Mouse (Mus musculus) forebrain, postnatal 0 days (tissue): ENCODE data around the gene Slc23a2. TPM values are rescaled to one million over a fixed set of nuclear protein-coding genes. Genes with fewer than 3 reads are reported as not detected.
A peak's percentile ranks its signal among the peaks of the same experiment; 100 is the strongest.

ENCODE experiments used
- ATAC-seq: fragments of 200-750 bp; cut with Nextera tagmentation; 2 replicates; pipeline ENCODE4 v1.8.0; 2017; ENCODE audit warnings: mild to moderate bottlenecking, moderate library complexity
- DNase-seq: peaks from one replicate; pipeline ENCODE4 v3.0.0-alpha.2; 2015
- H3K27ac ChIP-seq: fragments of 300-500 bp; sonication (generic); 2 replicates; pipeline ENCODE4 v1.5.1; 2014; ENCODE audit warnings: low read depth, mild to moderate bottlenecking, antibody characterized with exemption, low read length, moderate library complexity, mixed read lengths
- H3K27me3 ChIP-seq: fragments of 300-500 bp; sonication (generic); 2 replicates; pipeline ENCODE4 v1.6.1; 2014; ENCODE audit warnings: mild to moderate bottlenecking, low read length, mixed read lengths; ENCODE audit not compliant: insufficient read depth
- H3K36me3 ChIP-seq: fragments of 300-500 bp; sonication (generic); 2 replicates; pipeline ENCODE4 v1.6.1; 2014; ENCODE audit warnings: mild to moderate bottlenecking, moderate library complexity; ENCODE audit not compliant: insufficient read depth
- H3K4me1 ChIP-seq: fragments of 300-500 bp; sonication (generic); 2 replicates; pipeline ENCODE4 v1.6.1; 2014; ENCODE audit warnings: antibody characterized with exemption; ENCODE audit not compliant: insufficient read depth
- H3K4me2 ChIP-seq: fragments of 300-500 bp; sonication (generic); 2 replicates; pipeline ENCODE4 v1.6.1; 2014; ENCODE audit warnings: low read depth, mild to moderate bottlenecking, moderate library complexity
- H3K4me3 ChIP-seq: fragments of 300-500 bp; sonication (generic); 2 replicates; pipeline ENCODE4 v1.5.1; 2014; ENCODE audit warnings: low read depth, low read length, mixed read lengths
- H3K9ac ChIP-seq: fragments of 300-500 bp; sonication (generic); 2 replicates; pipeline ENCODE4 v1.6.1; 2014; ENCODE audit warnings: mild to moderate bottlenecking
- H3K9me3 ChIP-seq: fragments of 300-500 bp; sonication (generic); 2 replicates; pipeline ENCODE4 v1.6.1; 2016; ENCODE audit warnings: low read length
- CTCF ChIP-seq: sonication (generic); IDR thresholded peaks from 2 replicates; pipeline ENCODE4 v1.5.1; 2016; ENCODE audit warnings: antibody characterized with exemption, control low read depth, low read depth
- WGBS: fragments of 180-500 bp; shearing (Covaris S2); extraction: QIAGEN DNeasy Blood & Tissue Kit; methylation state at CpG from one replicate; pipeline ENCODE4 v1.1.7; 2014; 5-methylcytosine and 5-hydroxymethylcytosine counted together
- polyA plus RNA-seq: library from polyadenylated mRNA; unstranded; fragments of >200 nt; fragmentation: Nextera tagmentation; extraction: Ambion mirVana; gene quantifications from 2 replicates; pipeline ENCODE4 v1.2.1, GENCODE M21; 2015
- total RNA-seq: library from RNA; depleted of rRNA; stranded (reverse); fragments of >200 nt; gene quantifications from 2 replicates; pipeline ENCODE4 v1.2.3, GENCODE M21; 2014

Slc23a2 gene
- total and polyA plus RNA-seq, 2 experiments from 2014 or later = 36.2 to 57.2 TPM

- Histone ChIP-seq H3K4me3 (no peak overlapping the region), H3K27me3 (no peaks in the 10 kb centered on the region), H3K9me3 (no peaks in the 10 kb centered on the region), H3K9ac (no peak overlapping the region), H3K4me1 (no peaks in the 10 kb centered on the region), H3K4me2 (no peak overlapping the region), H3K27ac (peak overlapping the region; percentile 54; the same call in 1 of the 2 replicates), H3K36me3 (no peaks in the 10 kb centered on the region)
- TF ChIP-seq CTCF = no peak
- no peak for ATAC-seq
- DNase-seq = no peak
- 81% methylated on average over 4 of the region's 4 CpGs for WGBS
Measured at GRCm38 (mm10) chr2:132112319-132112718, 32.6 kb downstream of the Slc23a2 start.

- WGBS = 69% methylated on average over 2 of the region's 2 CpGs
- DNase-seq (no peak), ATAC-seq (peak; percentile 8; the same call in 1 of the 2 replicates)
- Histone ChIP-seq H3K27me3 (no peaks in the 10 kb centered on the region), H3K4me2 (no peak overlapping the region), H3K4me3 (no peak overlapping the region), H3K9ac (0 out of 2 replicates have a peak overlapping the region, but pooled peaks have one; percentile 14), H3K4me1 (no peaks in the 10 kb centered on the region), H3K36me3 (no peaks in the 10 kb centered on the region), H3K27ac (peak overlapping the region; percentile 54), H3K9me3 (no peaks in the 10 kb centered on the region)
- no peak for TF ChIP-seq CTCF
Measured at GRCm38 (mm10) chr2:132111905-132112304, 33.0 kb downstream of the Slc23a2 start.

DNA sequence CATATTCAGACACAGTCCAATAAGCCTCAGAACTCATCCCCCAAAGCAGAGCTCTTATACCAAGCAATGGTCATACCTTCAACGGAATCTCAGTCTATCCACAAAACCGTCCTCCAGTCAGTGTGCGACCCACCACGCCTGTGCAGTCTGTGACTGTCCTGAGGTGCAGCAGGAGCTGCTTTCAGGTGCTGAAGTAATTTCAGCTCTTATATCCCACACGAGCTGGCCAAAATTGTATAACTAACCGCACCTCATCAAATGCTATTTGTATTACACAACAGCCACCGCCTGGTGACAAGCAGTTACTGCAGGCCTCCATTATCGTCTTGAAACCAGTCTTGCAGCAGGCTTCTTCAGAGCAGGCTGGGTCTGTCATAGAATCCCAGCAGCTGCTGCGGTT lies 33.6 kb downstream of the Slc23a2 start:
- Histone ChIP-seq H3K27ac (peak overlapping the region; percentile 54; the same call in 1 of the 2 replicates), H3K36me3 (no peaks in the 10 kb centered on the region), H3K9me3 (no peaks in the 10 kb centered on the region), H3K4me2 (no peak overlapping the region), H3K4me1 (no peaks in the 10 kb centered on the region), H3K4me3 (no peak overlapping the region), H3K27me3 (no peaks in the 10 kb centered on the region), H3K9ac (0 out of 2 replicates have a peak overlapping the region, but pooled peaks have one; percentile 14)
- ATAC-seq = peak; percentile 88
- DNase-seq = peak; percentile 80
- WGBS = 46% methylated on average over 9 of the region's 9 CpGs
- TF ChIP-seq CTCF = peak; percentile 87

GRCm38 (mm10) chr2:132110702-132111101 lies 34.2 kb downstream of the Slc23a2 start:
- Histone ChIP-seq H3K4me3 (no peak overlapping the region), H3K27me3 (no peaks in the 10 kb centered on the region), H3K4me2 (no peak overlapping the region), H3K36me3 (no peaks in the 10 kb centered on the region), H3K9ac (no peak overlapping the region), H3K4me1 (no peaks in the 10 kb centered on the region), H3K9me3 (no peaks in the 10 kb centered on the region), H3K27ac (no peak overlapping the region)
- no peak for ATAC-seq
- 63% methylated on average over 3 of the region's 3 CpGs for WGBS
- TF ChIP-seq CTCF = no peak
- DNase-seq = no peak

GRCm38 (mm10) chr2:132108988-132109387 lies 35.9 kb downstream of the Slc23a2 start:
- H3K9ac ChIP-seq = no peak overlapping the region
- H3K27ac ChIP-seq = no peak overlapping the region
- no peak for DNase-seq
- ATAC-seq = no peak
- H3K4me3 ChIP-seq = no peak overlapping the region
- H3K36me3 ChIP-seq = no peaks in the 10 kb centered on the region
- H3K4me1 ChIP-seq = no peaks in the 10 kb centered on the region
- no peaks in the 10 kb centered on the region for H3K27me3 ChIP-seq
- no peak overlapping the region for H3K4me2 ChIP-seq
- no peak for TF ChIP-seq CTCF
- H3K9me3 ChIP-seq = no peaks in the 10 kb centered on the region
- 98% methylated on average over 9 of the region's 9 CpGs for WGBS

DNA sequence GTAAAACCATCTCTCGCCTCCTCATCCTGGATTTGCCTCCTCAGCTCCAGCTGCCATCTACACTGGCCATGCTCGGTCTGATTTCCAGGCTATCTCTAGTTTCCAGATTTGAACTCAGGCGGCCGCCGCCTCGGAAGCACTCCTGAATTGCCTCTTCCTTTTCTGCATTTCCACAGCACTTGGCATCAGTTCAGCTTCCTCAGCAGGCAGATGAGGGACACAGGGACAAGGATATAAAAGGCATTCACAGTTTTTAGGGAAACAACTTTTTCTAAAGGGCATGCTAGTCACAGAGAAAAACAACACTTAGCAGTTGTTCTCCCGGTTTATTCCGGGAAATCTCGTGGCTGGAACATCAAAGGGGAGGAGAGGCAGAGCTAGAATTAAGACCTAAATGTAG lies 37.3 kb downstream of the Slc23a2 start:
- ATAC-seq = no peak
- Histone ChIP-seq H3K4me1 (no peaks in the 10 kb centered on the region), H3K9me3 (no peaks in the 10 kb centered on the region), H3K27me3 (no peaks in the 10 kb centered on the region), H3K36me3 (no peaks in the 10 kb centered on the region), H3K27ac (peak overlapping the region; percentile 9; the same call in 1 of the 2 replicates), H3K4me2 (no peak overlapping the region), H3K9ac (no peak overlapping the region), H3K4me3 (no peak overlapping the region)
- DNase-seq = peak; percentile 16
- WGBS = 48% methylated on average over 9 of the region's 9 CpGs
- no peak for TF ChIP-seq CTCF

GRCm38 (mm10) chr2:132106069-132106468 lies 38.8 kb downstream of the Slc23a2 start:
- H3K9me3 ChIP-seq = no peaks in the 10 kb centered on the region
- ATAC-seq (no peak), DNase-seq (no peak)
- TF ChIP-seq CTCF = no peak
- H3K27me3 ChIP-seq = no peaks in the 10 kb centered on the region
- no peaks in the 10 kb centered on the region for H3K4me1 ChIP-seq
- H3K4me2 ChIP-seq = no peak overlapping the region
- H3K36me3 ChIP-seq = no peaks in the 10 kb centered on the region
- no peak overlapping the region for H3K27ac ChIP-seq
- WGBS = 54% methylated on average over 5 of the region's 5 CpGs
- no peak overlapping the region for H3K9ac ChIP-seq
- no peak overlapping the region for H3K4me3 ChIP-seq
